Mouse (Mus musculus): ENCODE measurements around the gene B3gnt9. TPM values are rescaled to one million over a fixed set of nuclear protein-coding genes. Genes with fewer than 3 reads are reported as not detected.
"Not testable (repeated sequence)": the region's sequence is repeated elsewhere in the genome, so short reads cannot be mapped to it uniquely, and the experiment has no call there.

Gene B3gnt9
- polyA plus RNA-seq, 1 experiment, result not detected

GRCm38 (mm10) chr8:105254152-105254965, 594 bp downstream of the B3gnt9 start:
- under 1% methylated on average over 74 of the region's 74 CpGs for WGBS
- Histone ChIP-seq H3K4me3 (ENCODE audit: insufficient read depth, low read depth, low read length) (peak overlapping the region; percentile 59), H3K27ac (ENCODE audit: insufficient read depth, low read depth, low read length) (no peak overlapping the region), H3K4me1 (ENCODE audit: control insufficient read depth, insufficient read depth, low read length) (peaks cover 25% of the 10 kb centered on the region)
- TF ChIP-seq CTCF (IDR thresholded peaks at IDR 0.05; ENCODE audit: insufficient read depth, low read depth, low read length), result peak; percentile 66
- TF ChIP-seq POLR2A (IDR thresholded peaks at IDR 0.05; ENCODE audit: insufficient read depth, low read depth, low read length), result no peak

- peaks cover 19% of the 10 kb centered on the region for H3K4me1 ChIP-seq (ENCODE audit: control insufficient read depth, insufficient read depth, low read length)
- whole genome bisulfite sequencing, result 33% methylated on average over 20 of the region's 20 CpGs
- TF ChIP-seq CTCF (IDR thresholded peaks at IDR 0.05; ENCODE audit: insufficient read depth, low read depth, low read length), result no peak
- TF ChIP-seq POLR2A (IDR thresholded peaks at IDR 0.05; ENCODE audit: insufficient read depth, low read depth, low read length), result no peak
- peak overlapping the region; percentile 59; the same call in 1 of the 2 replicates for H3K4me3 ChIP-seq (ENCODE audit: insufficient read depth, low read depth, low read length)
- H3K27ac ChIP-seq (ENCODE audit: insufficient read depth, low read depth, low read length), result no peak overlapping the region
These were observed 1.2 kb downstream of the B3gnt9 start for GRCm38 (mm10) chr8:105253766-105254151.

GRCm38 (mm10) chr8:105252680-105253537, 2.0 kb downstream of the B3gnt9 start:
- no peak overlapping the region for H3K27ac ChIP-seq (ENCODE audit: insufficient read depth, low read depth, low read length)
- H3K4me1 ChIP-seq (ENCODE audit: control insufficient read depth, insufficient read depth, low read length), result peaks cover 15% of the 10 kb centered on the region
- no peak for TF ChIP-seq CTCF (IDR thresholded peaks at IDR 0.05; ENCODE audit: insufficient read depth, low read depth, low read length)
- WGBS, result 88% methylated on average over 10 of the region's 10 CpGs
- H3K4me3 ChIP-seq (ENCODE audit: insufficient read depth, low read depth, low read length), result no peak overlapping the region

GRCm38 (mm10) chr8:105251954-105252353, 3.0 kb downstream of the B3gnt9 start:
- Histone ChIP-seq H3K27ac (ENCODE audit: insufficient read depth, low read depth, low read length) (no peak overlapping the region), H3K4me3 (ENCODE audit: insufficient read depth, low read depth, low read length) (no peak overlapping the region), H3K4me1 (ENCODE audit: control insufficient read depth, insufficient read depth, low read length) (peaks cover 15% of the 10 kb centered on the region)
- TF ChIP-seq CTCF (IDR thresholded peaks at IDR 0.05; ENCODE audit: insufficient read depth, low read depth, low read length), result no peak
- TF ChIP-seq POLR2A (IDR thresholded peaks at IDR 0.05; ENCODE audit: insufficient read depth, low read depth, low read length), result no peak
- 95% methylated on average over 6 of the region's 6 CpGs for WGBS

- Histone ChIP-seq H3K4me3 (ENCODE audit: insufficient read depth, low read depth, low read length) (no peak overlapping the region), H3K27ac (ENCODE audit: insufficient read depth, low read depth, low read length) (no peak overlapping the region), H3K4me1 (ENCODE audit: control insufficient read depth, insufficient read depth, low read length) (no peaks in the 10 kb centered on the region)
- WGBS, result 97% methylated on average over 7 of the region's 7 CpGs
- TF ChIP-seq CTCF (IDR thresholded peaks at IDR 0.05; ENCODE audit: insufficient read depth, low read depth, low read length), result no peak
- no peak for TF ChIP-seq POLR2A (IDR thresholded peaks at IDR 0.05; ENCODE audit: insufficient read depth, low read depth, low read length)
These were observed 13.9 kb downstream of the B3gnt9 start for GRCm38 (mm10) chr8:105241016-105241415.

- WGBS, result 92% methylated on average over 14 of the region's 14 CpGs
These were observed 17.4 kb downstream of the B3gnt9 start for GRCm38 (mm10) chr8:105237442-105238142.

GRCm38 (mm10) chr8:105235206-105235605, 19.7 kb downstream of the B3gnt9 start:
- 73% methylated on average over 1 of the region's 1 CpGs for WGBS
- H3K4me1 ChIP-seq (ENCODE audit: control insufficient read depth, insufficient read depth, low read length), result no peaks in the 10 kb centered on the region
- no peak for TF ChIP-seq POLR2A (IDR thresholded peaks at IDR 0.05; ENCODE audit: insufficient read depth, low read depth, low read length)
- TF ChIP-seq CTCF (IDR thresholded peaks at IDR 0.05; ENCODE audit: insufficient read depth, low read depth, low read length), result no peak
- H3K4me3 ChIP-seq (ENCODE audit: insufficient read depth, low read depth, low read length), result no peak overlapping the region
- no peak overlapping the region for H3K27ac ChIP-seq (ENCODE audit: insufficient read depth, low read depth, low read length)

More at GRCm38 (mm10) chr8:105237442-105238142, 17.4 kb downstream of the B3gnt9 start:
- Histone ChIP-seq H3K4me1 (ENCODE audit: control insufficient read depth, insufficient read depth, low read length) (no peaks in the 10 kb centered on the region), H3K4me3 (ENCODE audit: insufficient read depth, low read depth, low read length) (no peak overlapping the region), H3K27ac (ENCODE audit: insufficient read depth, low read depth, low read length) (no peak overlapping the region)
- TF ChIP-seq CTCF (IDR thresholded peaks at IDR 0.05; ENCODE audit: insufficient read depth, low read depth, low read length) (no peak), POLR2A (IDR thresholded peaks at IDR 0.05; ENCODE audit: insufficient read depth, low read depth, low read length) (no peak)

GRCm38 (mm10) chr8:105233126-105233935, 21.6 kb downstream of the B3gnt9 start:
- H3K4me1 ChIP-seq (ENCODE audit: control insufficient read depth, insufficient read depth, low read length), result no peaks in the 10 kb centered on the region
- H3K4me3 ChIP-seq (ENCODE audit: insufficient read depth, low read depth, low read length), result no peak overlapping the region
- TF ChIP-seq CTCF (IDR thresholded peaks at IDR 0.05; ENCODE audit: insufficient read depth, low read depth, low read length) (no peak), POLR2A (IDR thresholded peaks at IDR 0.05; ENCODE audit: insufficient read depth, low read depth, low read length) (no peak)
- 48% methylated on average over 1 of the region's 1 CpGs for WGBS
- no peak overlapping the region for H3K27ac ChIP-seq (ENCODE audit: insufficient read depth, low read depth, low read length)

GRCm38 (mm10) chr8:105232321-105232693, 22.6 kb downstream of the B3gnt9 start:
- not testable (repeated sequence) for H3K4me1 ChIP-seq (ENCODE audit: control insufficient read depth, insufficient read depth, low read length); H3K4me3 ChIP-seq (ENCODE audit: insufficient read depth, low read depth, low read length); H3K27ac ChIP-seq (ENCODE audit: insufficient read depth, low read depth, low read length)
- 94% methylated on average over 4 of the region's 4 CpGs for WGBS
